Mouse (Mus musculus): ENCODE data around the gene Uvrag.

Gene Uvrag

DNA sequence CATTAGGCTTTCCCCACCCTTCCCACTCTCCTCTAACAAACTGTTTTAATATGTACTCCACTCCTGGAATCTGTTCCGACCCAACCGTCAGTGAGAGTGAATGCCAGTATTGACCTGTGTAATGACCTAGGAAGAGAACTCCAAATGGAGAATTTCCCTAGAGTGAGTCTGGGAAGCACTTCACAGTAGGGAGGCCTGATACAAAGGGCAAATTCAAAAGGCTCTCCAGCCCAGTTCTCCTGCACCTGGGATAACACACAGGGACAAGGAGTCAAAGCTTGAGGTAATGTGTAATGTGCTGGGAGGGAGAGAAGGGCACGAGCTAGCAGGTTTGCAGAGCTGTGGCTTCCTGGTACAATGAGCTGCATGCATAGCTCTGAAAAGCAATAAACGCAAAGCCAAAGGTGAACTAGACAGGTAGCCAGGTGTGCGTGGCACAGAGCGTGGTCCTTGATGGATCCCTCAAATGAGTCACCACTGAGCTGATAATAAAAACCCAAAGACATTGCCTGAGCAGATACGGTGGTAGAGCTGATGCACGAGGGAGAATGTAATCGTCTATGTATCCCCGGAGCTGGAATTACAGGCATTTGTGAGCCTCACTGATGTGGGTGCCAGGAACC, 213.9 kb downstream of the Uvrag start:
- no peak for DNase-seq (ENCODE audit: low read depth)

DNA sequence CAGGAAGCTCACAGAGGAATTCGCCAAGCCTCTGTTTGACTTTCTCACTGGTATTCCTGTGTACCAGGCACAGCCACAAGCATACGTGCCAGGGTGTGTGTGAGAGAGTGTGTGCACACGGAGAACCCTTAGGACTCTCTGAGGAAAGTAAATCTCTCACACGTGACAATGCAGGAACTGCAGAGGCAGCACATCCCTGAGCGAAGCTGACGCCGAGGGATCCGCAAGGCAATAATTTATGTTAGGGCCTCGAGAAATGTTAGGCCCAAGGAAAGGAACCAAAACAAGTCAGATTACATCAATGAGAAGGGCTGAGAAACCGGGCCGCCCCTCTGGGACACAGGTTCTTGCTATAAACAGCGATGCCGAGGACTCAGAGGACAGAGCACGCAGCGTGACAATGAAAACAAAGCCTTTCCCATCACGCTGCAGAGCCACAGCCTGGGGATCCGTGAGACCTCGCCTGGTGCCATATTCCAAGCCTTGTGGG, 216.5 kb downstream of the Uvrag start:
- DNase-seq (ENCODE audit: low read depth) = no peak

DNA sequence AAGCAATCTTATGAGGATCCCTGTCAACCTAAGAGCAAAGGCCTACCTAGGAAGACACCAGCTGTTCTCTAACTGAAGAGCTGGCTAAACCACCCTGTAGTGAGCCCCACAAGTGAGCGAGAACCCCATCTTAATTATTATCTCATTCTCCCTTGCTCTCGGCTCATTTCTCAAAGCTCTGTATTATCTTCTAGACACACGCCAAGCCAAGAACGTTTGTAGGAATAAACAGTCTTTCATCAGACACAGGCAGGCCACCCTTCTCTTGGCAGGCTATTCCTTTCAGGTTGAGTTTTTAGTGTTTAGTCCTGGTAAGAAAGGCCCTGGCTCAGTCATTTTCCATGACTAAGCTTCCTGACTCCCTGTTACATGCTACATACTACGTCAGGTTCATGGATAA, 218.0 kb downstream of the Uvrag start:
- no peak for DNase-seq (ENCODE audit: low read depth)

DNA sequence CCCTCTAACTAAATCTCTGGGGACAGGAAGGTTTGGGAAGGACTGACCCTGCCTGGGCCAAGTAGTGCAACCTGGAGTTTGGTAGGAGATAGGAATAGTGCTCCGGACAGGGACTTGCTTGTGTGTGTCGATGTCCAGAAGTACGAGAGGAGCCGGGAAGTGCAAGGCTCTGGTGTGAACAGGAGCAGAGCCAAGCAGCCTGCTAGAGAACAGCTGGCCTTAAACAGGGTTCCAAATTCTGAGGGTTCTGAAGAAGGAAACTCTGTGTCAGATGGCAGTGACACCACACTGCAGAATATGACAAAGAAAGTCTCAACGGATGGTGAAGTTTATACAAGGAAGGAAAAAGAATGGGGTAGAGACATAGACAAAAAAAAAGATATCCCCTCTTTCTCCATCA, 223.5 kb downstream of the Uvrag start:
- DNase-seq (ENCODE audit: low read depth) = no peak

DNA sequence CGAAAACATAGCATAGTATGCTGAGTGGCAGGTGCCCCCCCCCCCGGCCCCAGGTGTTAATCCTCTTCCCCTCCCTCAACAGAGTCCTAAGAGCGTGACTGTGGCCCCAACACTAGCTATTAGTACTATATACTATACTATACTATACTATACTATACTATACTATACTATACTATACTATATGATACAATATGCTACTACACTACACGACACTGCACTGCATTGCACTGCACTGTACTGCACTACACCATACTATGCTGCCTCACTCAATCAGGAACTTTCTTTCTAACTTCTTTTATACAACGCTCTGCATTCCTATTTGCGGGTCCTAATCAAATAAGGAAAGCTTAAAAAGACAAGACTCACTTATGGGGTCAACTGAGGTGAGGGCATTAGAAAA, 224.4 kb downstream of the Uvrag start:
- DNase-seq (ENCODE audit: low read depth) = no peak

DNA sequence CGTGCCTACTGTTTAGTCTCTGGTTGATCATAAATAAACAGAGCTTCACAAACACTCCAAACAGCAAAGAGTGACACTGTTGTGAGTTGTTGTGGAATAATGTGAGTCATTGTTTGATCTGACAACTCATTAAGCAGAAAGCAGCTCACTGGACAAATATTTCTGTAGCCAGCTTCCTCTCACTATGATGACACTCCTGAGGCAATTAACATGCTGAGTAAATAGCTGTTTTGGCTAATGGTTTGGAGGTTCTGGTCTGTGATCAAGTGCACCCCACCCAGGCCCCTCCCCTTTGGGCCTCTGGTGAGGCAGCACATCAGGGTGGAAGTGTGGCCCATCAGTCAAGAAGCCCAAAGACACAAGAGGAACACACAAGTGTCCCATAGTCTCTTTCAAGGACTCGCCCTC, 228.0 kb downstream of the Uvrag start:
- no peak for DNase-seq (ENCODE audit: low read depth)

DNA sequence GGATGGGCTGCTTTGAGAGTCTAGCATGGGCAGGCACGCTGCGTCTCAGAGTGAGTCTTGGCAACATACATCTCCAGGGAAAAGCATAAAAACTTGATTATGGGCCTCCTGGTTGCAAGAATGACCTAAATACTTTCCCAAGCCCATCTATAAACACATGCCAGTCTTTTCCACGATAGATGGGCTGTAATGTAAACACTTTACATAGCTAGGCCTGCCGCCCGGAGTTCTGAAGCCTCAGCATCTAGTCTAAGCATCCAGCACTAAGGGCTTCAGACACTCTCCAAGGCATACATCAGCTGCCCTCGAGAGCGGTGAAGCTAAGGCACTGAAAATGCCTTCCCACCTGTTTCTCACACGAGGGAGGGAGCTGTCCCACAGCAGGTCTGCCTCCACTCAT, 229.7 kb downstream of the Uvrag start:
- no peak for DNase-seq (ENCODE audit: low read depth)

DNA sequence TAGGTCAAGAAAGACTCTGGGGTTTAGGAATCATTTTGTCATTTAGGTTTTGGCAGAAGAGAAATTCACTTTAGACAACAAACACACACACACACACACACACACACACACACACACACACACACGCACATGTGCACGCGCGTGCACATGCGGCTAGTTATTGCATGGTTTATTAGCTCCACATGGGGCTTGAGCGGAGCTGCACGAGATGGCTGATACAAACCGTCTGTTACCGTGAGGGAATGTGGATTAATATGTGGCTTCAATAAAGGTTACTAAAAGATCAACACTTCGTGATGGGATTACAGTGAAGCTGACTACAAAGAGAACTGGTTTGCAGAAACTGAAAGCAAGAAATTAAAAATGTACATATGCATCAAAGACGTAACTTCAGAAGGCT, 230.2 kb downstream of the Uvrag start:
- DNase-seq (ENCODE audit: low read depth) = no peak

DNA sequence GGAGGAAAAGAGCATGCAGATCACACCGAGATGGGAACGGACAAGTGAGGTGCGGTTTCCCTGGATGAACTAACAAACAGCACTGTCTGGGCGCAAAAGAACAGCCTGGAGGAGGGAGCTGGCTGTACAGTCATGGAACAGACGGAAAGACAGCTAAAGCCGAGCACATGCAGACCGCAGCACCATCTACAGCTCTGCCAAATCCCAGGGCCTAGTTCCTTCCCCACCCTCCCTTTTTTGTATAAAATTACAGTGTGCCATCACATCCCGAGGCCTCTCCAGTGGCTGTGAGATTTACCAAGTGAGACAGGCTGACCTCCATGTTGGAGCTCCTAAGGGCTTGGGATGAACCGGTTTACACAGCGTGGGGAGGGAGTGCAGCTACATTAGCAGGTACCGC, 230.8 kb downstream of the Uvrag start:
- no peak for DNase-seq (ENCODE audit: low read depth)

DNA sequence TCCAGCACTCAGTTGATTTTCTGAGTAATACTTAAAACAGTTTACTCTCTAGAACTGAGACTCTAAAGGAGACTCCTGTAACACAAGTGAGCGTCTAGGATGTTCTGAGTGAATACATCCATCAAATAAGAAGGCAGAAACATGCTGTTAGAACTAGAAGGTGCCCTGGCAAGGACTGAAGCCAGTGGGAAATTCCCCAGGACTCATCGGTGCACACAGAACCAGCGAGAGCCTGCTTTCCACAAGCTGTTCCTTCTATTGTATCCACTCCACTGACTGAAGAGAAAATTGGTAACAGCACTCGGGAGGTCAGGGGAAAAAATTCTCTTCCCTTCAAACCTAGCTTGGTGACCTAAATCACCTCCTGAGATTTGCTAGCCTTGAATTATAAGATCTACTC, 233.5 kb downstream of the Uvrag start:
- no peak for DNase-seq (ENCODE audit: low read depth)

DNA sequence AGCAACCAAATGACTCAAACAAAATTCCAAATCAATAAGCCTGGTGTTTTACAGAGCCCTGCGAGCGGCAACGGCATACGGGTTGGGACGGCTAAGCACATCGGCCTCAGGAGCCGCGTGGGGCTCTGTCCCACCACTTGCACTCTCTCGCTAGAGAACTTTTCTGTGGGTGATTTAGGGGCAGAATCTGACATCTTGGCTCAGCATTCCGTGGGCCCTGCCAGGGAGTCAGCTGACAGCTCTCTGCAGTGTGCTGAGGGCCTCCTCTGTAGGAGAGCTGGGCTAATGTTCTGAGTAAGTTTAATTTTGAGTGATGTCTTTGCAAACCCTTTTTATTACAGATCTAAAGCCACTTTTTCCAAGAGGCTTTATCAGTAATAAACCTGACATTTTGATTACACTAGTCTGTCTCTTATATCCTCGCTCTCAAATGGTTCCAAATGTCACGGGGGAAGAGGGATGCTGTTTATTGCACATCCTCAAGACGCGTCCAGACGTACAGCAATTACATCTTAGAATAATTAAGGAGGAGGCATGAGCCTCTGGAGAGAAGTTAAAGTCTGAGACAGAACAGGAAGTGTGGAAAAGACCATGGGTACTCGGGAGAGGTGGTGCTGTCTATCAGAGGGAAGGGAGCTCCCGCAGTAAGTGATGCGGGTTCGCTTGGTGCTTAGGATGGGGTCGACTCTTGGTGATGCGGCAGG, 236.1 kb downstream of the Uvrag start:
- DNase-seq (ENCODE audit: low read depth) = no peak

DNA sequence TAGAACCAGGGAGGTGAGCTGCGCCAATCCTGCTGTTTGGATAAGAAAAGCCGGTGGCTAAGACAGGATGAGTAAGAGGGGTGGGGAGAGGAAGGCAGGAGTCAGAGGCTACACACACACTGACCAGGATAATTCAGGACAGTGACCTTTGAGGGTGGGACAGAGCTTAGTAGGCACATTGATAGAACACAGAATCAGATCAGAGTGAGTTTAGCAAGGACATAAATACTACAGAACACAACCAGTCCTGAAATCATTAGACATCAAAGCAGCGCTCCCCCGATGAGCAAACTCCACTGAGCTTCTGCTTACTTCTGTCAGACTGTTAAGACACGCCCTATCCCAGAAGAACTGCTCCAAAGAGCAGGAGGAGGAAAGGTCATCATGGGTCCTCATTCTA, 237.1 kb downstream of the Uvrag start:
- DNase-seq (ENCODE audit: low read depth) = no peak

DNA sequence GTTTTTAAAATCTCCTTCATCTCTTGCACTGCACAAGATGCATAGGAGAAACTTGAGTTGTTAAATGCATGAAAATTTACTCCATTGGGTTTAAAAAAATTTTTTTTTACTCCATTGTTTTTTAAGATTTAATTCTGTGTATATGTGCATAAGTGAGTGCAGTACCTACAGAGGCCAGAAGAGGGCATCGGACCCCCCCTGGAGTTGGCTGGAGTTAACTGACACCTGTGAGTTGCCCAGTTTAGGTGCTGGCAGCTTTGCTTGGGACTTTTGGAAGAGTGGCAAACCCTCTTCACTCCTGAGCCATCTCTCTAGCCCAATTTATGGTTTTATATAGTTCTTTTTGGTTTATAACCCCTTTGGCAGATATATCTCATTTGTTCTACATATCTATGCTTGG, 239.8 kb downstream of the Uvrag start:
- DNase-seq (ENCODE audit: low read depth) = peak; percentile 38

DNA sequence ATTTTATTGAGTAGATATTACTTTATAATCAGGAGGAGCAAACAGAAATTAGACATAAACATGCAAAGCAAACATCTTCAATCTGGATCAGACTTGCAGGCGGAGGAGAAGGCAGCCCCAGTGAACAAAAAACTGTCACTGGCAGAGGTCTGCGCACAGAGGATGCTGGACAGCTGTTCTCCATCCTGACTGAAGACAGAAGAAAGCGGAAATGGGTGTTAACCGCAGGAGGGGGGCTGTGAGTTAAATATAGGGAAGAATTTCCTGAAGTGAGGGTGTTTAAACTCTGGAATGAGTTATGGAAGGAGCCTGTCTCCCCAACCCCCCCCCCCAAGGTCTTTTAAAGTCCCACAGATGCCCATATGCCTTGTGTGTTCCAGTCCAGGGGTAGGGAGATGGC, 241.1 kb downstream of the Uvrag start:
- no peak for DNase-seq (ENCODE audit: low read depth)

DNA sequence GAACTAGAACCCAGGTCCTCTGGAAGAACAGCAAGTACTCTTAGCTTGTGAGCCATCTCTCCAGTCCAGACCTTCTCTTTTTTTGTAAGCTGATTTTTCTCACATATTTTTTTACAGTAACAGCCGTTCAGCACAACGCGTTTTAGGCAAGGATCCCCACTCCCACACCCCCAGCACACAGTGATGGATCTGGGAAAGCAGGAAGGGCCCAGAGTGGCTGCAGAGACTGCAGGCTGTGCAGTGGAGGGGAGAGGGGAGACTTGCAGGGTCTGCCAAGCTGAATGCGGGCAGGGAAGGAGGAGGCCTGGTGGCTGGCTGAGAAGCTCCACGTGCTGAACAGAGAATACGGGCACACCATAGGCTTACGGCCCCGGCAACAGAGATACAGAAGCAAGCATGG, 243.6 kb downstream of the Uvrag start:
- DNase-seq (ENCODE audit: low read depth) = no peak

DNA sequence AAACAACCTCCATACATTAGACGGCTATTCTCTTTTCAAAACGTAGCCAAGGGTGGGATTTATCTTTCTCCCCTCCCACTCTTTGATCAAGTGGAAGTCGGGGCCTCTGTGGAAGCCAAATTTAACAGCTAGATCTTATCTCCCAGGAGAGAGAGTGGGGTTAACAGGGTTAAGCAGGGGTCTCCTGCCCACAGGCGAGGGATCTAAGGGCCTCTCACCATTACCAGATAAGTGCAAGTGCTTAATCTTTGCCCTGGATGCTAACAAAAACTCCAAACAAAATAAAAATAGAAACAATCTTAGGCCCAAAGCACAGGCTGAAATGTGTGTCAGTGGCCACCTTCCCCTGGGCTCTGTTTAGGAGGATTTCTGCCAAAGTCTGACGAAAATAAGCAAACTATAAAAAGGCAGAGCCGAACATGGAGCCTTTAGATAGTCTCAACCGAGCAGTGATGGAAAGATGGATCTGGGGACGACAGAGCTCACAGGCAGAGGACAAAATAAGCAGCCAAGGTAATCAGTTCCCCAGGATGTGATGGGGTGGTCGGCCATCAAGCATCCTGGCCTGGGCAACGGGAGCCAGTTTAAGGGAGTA, 245.3 kb downstream of the Uvrag start:
- no peak for DNase-seq (ENCODE audit: low read depth)

DNA sequence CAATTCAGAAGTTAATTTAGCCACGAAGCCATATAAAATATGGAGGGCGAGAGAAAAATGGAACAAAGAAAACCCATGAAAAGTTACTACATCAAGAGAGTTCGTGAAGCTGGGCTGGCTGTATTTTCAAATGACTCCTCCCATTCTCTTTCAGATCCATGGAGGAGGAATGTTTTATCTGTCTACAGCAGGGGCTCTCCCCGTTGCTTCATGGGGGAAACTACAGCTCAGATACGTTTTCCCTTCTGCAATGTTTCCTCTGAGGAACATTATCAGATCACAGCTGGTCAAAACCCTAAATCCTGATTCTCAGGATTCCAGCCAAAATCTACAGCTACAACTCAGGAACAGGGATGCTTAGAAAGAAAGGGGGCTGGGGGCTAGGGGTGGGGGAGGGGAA, 246.2 kb downstream of the Uvrag start:
- no peak for DNase-seq (ENCODE audit: low read depth)

DNA sequence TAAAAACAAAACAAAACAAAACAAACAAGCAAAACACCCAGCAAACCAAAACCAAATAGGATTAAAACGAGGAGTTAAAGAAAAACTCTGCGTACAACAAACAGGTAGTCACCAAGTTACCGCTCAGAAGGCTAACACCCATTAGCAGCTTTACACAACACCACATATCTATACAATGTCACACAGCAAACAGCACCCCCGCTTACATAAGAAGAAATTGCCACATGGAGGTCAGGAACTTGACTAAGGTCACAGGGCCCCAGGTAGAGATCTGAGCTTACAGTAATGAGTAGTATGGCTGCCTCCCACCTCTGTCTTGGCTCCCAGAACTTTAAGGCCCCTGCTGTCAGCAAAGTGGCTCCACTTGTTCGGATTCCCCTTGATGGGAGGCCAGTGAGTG, 246.6 kb downstream of the Uvrag start:
- no peak for DNase-seq (ENCODE audit: low read depth)

DNA sequence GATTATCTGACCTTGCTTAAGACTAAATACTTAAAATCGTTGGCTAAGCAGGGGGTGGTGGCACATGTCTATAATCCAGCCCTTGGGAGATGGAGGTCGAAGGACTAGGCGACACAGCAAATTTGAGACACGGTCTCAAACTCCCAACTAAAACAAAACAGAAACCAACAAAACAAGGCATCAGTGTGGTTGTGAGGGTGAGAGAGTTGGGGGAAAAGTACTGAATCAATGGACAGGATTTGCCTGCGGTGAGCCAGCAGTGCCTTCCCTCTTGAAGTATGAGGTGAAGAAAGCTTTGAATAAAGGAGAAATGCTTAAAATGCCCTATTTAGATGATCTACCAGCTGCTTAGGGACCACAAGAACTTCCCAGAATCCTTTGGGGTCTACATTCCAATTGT, 247.8 kb downstream of the Uvrag start:
- no peak for DNase-seq (ENCODE audit: low read depth)

DNA sequence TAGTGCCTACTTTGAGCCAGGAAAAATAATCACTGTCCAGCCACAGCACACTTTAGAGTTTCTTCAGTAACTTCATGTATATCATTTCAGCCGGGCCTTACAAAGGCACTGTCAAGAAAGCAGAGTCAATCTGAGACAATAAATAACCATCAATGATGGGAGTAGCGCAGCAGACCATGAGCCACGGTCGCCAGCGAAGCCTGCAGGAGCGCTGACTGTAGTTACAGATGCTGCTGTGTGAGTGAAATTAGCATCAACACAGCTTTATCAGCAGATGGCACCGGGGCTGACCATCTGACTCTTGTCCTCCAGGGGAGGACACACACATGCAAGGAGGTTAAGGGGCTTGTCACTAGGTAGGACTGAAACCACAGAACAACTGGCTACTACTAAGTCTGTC, 251.7 kb downstream of the Uvrag start:
- DNase-seq (ENCODE audit: low read depth) = no peak

DNA sequence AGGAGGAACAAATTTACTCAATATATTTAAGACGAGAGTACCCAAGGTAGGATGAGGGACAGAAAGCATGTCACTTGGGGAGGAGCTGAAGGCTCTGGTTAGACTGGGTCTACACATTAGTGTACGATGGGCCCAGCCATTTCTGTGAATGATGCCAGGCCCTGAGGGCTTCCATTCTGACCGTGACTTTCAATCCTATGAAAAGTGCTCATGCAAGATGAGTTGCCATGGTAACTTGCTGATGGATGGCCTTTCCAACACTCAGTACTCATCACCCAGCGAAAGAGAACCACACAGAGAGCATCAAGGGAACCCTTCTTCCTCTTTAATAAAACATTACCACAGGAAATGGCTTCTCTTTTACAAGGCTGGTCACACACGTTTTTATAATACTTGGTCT, 252.1 kb downstream of the Uvrag start:
- no peak for DNase-seq (ENCODE audit: low read depth)

DNA sequence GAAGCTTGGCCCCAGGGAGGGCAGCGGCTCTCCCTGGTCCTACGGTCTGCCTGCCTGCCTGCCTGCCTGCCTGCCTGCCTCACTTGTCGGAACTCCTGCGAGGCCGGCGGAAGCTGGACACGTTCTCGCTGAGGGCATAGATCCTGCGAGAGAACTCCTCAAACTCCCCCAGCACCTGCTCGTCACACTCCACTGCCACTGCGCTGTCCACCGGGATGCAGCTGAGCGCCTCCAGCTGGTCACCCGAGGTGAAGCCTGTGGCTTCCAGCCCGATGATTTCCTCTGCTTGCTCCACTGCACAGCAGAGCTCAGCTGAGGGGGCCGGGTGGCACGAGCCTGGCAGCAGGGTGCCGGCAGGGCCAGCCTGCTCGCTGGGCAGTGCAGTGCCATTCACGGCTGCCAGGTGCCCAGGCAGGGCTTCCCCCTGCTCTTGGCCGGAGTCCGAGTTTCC, 253.1 kb downstream of the Uvrag start:
- DNase-seq (ENCODE audit: low read depth) = no peak

DNA sequence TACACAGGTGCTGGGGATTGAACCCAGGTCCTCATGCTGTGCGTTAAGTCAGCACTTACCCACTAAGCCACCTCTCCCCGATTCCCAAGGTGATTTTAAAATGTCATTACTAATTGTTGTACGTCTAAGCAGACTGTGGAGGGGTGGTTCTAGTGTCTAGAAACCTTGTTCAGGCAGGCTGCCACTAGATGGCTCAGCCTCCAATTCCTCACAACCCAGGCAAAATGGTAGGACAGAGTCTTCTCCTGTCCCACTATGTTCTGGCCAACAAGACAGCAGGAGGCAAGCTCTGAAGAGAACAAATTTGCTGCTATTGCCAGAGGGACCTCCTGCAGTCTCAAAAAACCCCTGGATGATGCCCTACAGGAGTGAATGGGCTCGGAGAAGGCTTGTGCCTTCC, 259.1 kb downstream of the Uvrag start:
- DNase-seq (ENCODE audit: low read depth) = peak; percentile 16

DNA sequence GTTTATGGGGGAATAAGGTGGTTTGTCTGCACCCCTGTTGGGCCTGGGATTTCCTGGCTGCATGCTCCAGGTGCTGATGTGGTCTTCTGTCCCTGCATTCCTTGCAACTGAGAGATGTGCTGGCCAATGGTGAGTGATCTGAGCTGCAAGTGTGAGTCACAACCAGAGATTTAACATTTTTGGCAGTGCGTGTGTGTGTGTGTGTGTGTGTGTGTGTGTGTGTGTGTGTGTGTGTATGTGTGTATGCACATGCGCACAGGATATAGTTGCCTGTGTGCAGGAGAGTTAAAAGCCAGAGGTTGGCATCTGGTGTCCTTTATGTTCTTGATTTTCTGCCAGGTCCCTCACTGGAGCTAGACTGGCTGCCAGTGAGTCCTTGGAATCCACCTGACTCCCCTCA, 261.8 kb downstream of the Uvrag start:
- no peak for DNase-seq (ENCODE audit: low read depth)

Measured in naive thymus-derived CD4-positive, alpha-beta T cell, adult 2 months (primary cell).